Mouse (Mus musculus): ENCODE measurements around the gene Nkiras2. TPM values are rescaled to one million over a fixed set of nuclear protein-coding genes. Genes with fewer than 3 reads are reported as not detected.

Nkiras2 gene
- polyA plus RNA-seq, 1 experiment: 27.6 TPM

GRCm38 (mm10) chr11:100671049-100671448 lies 52.0 kb downstream of the Nkiras2 start:
- Histone ChIP-seq H3K4me1 (ENCODE audit: control insufficient read depth, insufficient read depth, low read length) (peaks cover 3% of the 10 kb centered on the region; the same call in 1 of the 2 replicates), H3K27me3 (ENCODE audit: control insufficient read depth, insufficient read depth, low read length) (no peaks in the 10 kb centered on the region), H3K4me3 (replicated peaks; ENCODE audit: insufficient read depth, low read depth, low read length) (no peak overlapping the region), H3K27ac (ENCODE audit: insufficient read depth, low read length) (no peak overlapping the region)
- no peak for TF ChIP-seq CTCF (IDR thresholded peaks at IDR 0.05; ENCODE audit: borderline replicate concordance, insufficient read depth, low read depth, low read length)
- TF ChIP-seq POLR2A (IDR thresholded peaks at IDR 0.05; ENCODE audit: borderline replicate concordance, insufficient read depth, low read length): no peak
- 83% methylated on average over 1 of the region's 1 CpGs for WGBS
- no peak for DNase-seq

GRCm38 (mm10) chr11:100671956-100672355 lies 52.9 kb downstream of the Nkiras2 start:
- Histone ChIP-seq H3K27ac (ENCODE audit: insufficient read depth, low read length) (no peak overlapping the region), H3K4me1 (ENCODE audit: control insufficient read depth, insufficient read depth, low read length) (peaks cover 3% of the 10 kb centered on the region; the same call in 1 of the 2 replicates), H3K27me3 (ENCODE audit: control insufficient read depth, insufficient read depth, low read length) (no peaks in the 10 kb centered on the region), H3K4me3 (replicated peaks; ENCODE audit: insufficient read depth, low read depth, low read length) (no peak overlapping the region)
- TF ChIP-seq POLR2A (IDR thresholded peaks at IDR 0.05; ENCODE audit: borderline replicate concordance, insufficient read depth, low read length) (no peak), CTCF (IDR thresholded peaks at IDR 0.05; ENCODE audit: borderline replicate concordance, insufficient read depth, low read depth, low read length) (no peak)
- 22% methylated on average over 2 of the region's 2 CpGs for WGBS
- DNase-seq: peak in 1 of 2 experiments; percentile 25

GRCm38 (mm10) chr11:100673169-100673568 lies 54.1 kb downstream of the Nkiras2 start:
- H3K4me3 ChIP-seq (replicated peaks; ENCODE audit: insufficient read depth, low read depth, low read length): no peak overlapping the region
- DNase-seq: peak; percentile 31 to 34
- H3K27me3 ChIP-seq (ENCODE audit: control insufficient read depth, insufficient read depth, low read length): no peaks in the 10 kb centered on the region
- TF ChIP-seq POLR2A (IDR thresholded peaks at IDR 0.05; ENCODE audit: borderline replicate concordance, insufficient read depth, low read length): no peak
- no peak for TF ChIP-seq CTCF (IDR thresholded peaks at IDR 0.05; ENCODE audit: borderline replicate concordance, insufficient read depth, low read depth, low read length)
- H3K27ac ChIP-seq (ENCODE audit: insufficient read depth, low read length): no peak overlapping the region
- WGBS: 8% methylated on average over 23 of the region's 23 CpGs
- peaks cover 3% of the 10 kb centered on the region; the same call in 1 of the 2 replicates for H3K4me1 ChIP-seq (ENCODE audit: control insufficient read depth, insufficient read depth, low read length)

Other genes with a start within 250 kb of the Nkiras2 start
- 127 and 162 TPM in 2 replicates for gene Jup, start 221.5 kb upstream of the Nkiras2 start, polyA plus RNA-seq (2012; rRNA removed)
- gene P3h4, start 204.4 kb upstream of the Nkiras2 start, polyA plus RNA-seq (2012; rRNA removed): 17.6 and 19.6 TPM in 2 replicates
- gene Fkbp10, start 203.5 kb upstream of the Nkiras2 start, polyA plus RNA-seq (2012; rRNA removed): 8.0 and 8.6 TPM in 2 replicates
- 79.9 and 85.7 TPM in 2 replicates for gene Nt5c3b, start 177.4 kb upstream of the Nkiras2 start, polyA plus RNA-seq (2012; rRNA removed)
- gene Klhl10, start 177.3 kb upstream of the Nkiras2 start, polyA plus RNA-seq (2012; rRNA removed): 0.46 and 0.49 TPM in 2 replicates
- 16.1 and 19.1 TPM in 2 replicates for gene Klhl11, start 146.5 kb upstream of the Nkiras2 start, polyA plus RNA-seq (2012; rRNA removed)
- 155 and 156 TPM in 2 replicates for gene Acly, start 91.2 kb upstream of the Nkiras2 start, polyA plus RNA-seq (2012; rRNA removed)
- 0.86 and 0.92 TPM in 2 replicates for gene Ttc25, start 73.6 kb upstream of the Nkiras2 start, polyA plus RNA-seq (2012; rRNA removed)
- gene Cnp, start 44.3 kb upstream of the Nkiras2 start, polyA plus RNA-seq (2012; rRNA removed): 547 and 616 TPM in 2 replicates
- 157 and 177 TPM in 2 replicates for gene Dnajc7, start 924 bp downstream of the Nkiras2 start, polyA plus RNA-seq (2012; rRNA removed)
- 56.5 and 75.2 TPM in 2 replicates for gene Zfp385c, start 73.2 kb downstream of the Nkiras2 start, polyA plus RNA-seq (2012; rRNA removed)
- 3.6 and 5.1 TPM in 2 replicates for gene Dhx58, start 85.0 kb downstream of the Nkiras2 start, polyA plus RNA-seq (2012; rRNA removed)
- gene Kat2a, start 93.2 kb downstream of the Nkiras2 start, polyA plus RNA-seq (2012; rRNA removed): 55.2 and 56.4 TPM in 2 replicates
- not detected in 2 replicates for gene Hspb9, start 94.6 kb downstream of the Nkiras2 start, polyA plus RNA-seq (2012; rRNA removed)
- 186 and 187 TPM in 2 replicates for gene Rab5c, start 119.0 kb downstream of the Nkiras2 start, polyA plus RNA-seq (2012; rRNA removed)
- gene Kcnh4, start 140.7 kb downstream of the Nkiras2 start, polyA plus RNA-seq (2012; rRNA removed): 0.38 and 0.49 TPM in 2 replicates
- 0.22 TPM in 1 of 2 replicates, not detected in the other for gene Hcrt, start 143.7 kb downstream of the Nkiras2 start, polyA plus RNA-seq (2012; rRNA removed)
- gene Ghdc, start 151.7 kb downstream of the Nkiras2 start, polyA plus RNA-seq (2012; rRNA removed): 8.9 and 11.6 TPM in 2 replicates
- gene Stat5b, start 231.5 kb downstream of the Nkiras2 start, polyA plus RNA-seq (2012; rRNA removed): 33.6 and 37.5 TPM in 2 replicates
- gene Stat5a, start 240.1 kb downstream of the Nkiras2 start, polyA plus RNA-seq (2012; rRNA removed): 3.0 and 4.0 TPM in 2 replicates

Data from cerebellum, adult 2 months (tissue).